Mouse (Mus musculus) CH12.LX (cell line): Measurements from ENCODE around the gene Eef1akmt4. TPM values are rescaled to one million over a fixed set of nuclear protein-coding genes. Genes with fewer than 3 reads are reported as not detected.

Experiments used
- DNase-seq: peaks from one replicate; pipeline ENCODE4 v3.0.0-alpha.2; 2013; ENCODE audit errors: extremely low read depth
- H3K27ac ChIP-seq: 2 replicates; pipeline ENCODE4 v1.5.1; 2012; ENCODE audit warnings: low read depth, mild to moderate bottlenecking, control low read depth, moderate library complexity; ENCODE audit not compliant: insufficient read depth
- H3K27me3 ChIP-seq: replicated peaks from 2 replicates; pipeline ENCODE3; 2012; ENCODE audit warnings: inconsistent platforms
- H3K36me3 ChIP-seq, 2 experiments: replicated peaks in 1 of 2; 2 replicates each; pipeline versions ENCODE3 to v1.6.1; 2012; ENCODE audit warnings: inconsistent platforms in 1 of 2, low read length in 1 of 2, mild to moderate bottlenecking in 1 of 2, mixed read lengths in 1 of 2, moderate library complexity in 1 of 2; ENCODE audit not compliant: control insufficient read depth in 1 of 2, insufficient read depth in 1 of 2
- H3K4me1 ChIP-seq, 2 experiments: 2 replicates each; pipeline ENCODE4 v1.6.1; 2012; ENCODE audit warnings: inconsistent platforms in 1 of 2, moderate library complexity in 1 of 2; ENCODE audit not compliant: insufficient read depth in 2 of 2, control insufficient read depth in 1 of 2
- H3K4me2 ChIP-seq: 2 replicates; pipeline ENCODE4 v1.6.1; 2012; ENCODE audit warnings: low read depth, mild to moderate bottlenecking, control low read depth; ENCODE audit not compliant: poor library complexity, insufficient read depth, severe bottlenecking
- H3K4me3 ChIP-seq, 3 experiments: fragments of 150-350 bp in 1 of 3; sonication (generic) in 1 of 3; replicated peaks in 1 of 3; 2 replicates each; pipeline versions ENCODE3 to v1.5.1; 2011 to 2012; ENCODE audit warnings: low read depth in 2 of 3, low read length in 2 of 3, mild to moderate bottlenecking in 2 of 3, moderate library complexity in 2 of 3, control low read depth in 1 of 3, improper control_type of control experiment in 1 of 3, inconsistent platforms in 1 of 3, mixed read lengths in 1 of 3; ENCODE audit not compliant: poor library complexity in 1 of 3
- H3K79me2 ChIP-seq: replicated peaks from 2 replicates; pipeline ENCODE4 v1.6.1; 2012; ENCODE audit warnings: mild to moderate bottlenecking, moderate library complexity; ENCODE audit not compliant: control insufficient read depth, poor library complexity, insufficient read depth, severe bottlenecking; ENCODE audit errors: extremely low read depth
- H3K9ac ChIP-seq: 2 replicates; pipeline ENCODE4 v1.6.1; 2012; ENCODE audit warnings: low read depth, mild to moderate bottlenecking, control low read depth, moderate library complexity; ENCODE audit not compliant: insufficient read depth
- H3K9me3 ChIP-seq: replicated peaks from 2 replicates; pipeline ENCODE3; 2012; ENCODE audit warnings: low read length, inconsistent platforms, mixed read lengths
- BHLHE40 ChIP-seq: IDR thresholded peaks from 2 replicates; pipeline ENCODE4 v1.6.1; 2011; ENCODE audit warnings: mild to moderate bottlenecking, low read depth, low read length, improper control_type of control experiment
- EP300 ChIP-seq: IDR thresholded peaks from 2 replicates; pipeline ENCODE4 v1.6.1; 2011; ENCODE audit warnings: low read length, improper control_type of control experiment
- ETS1 ChIP-seq: conservative IDR thresholded peaks from 2 replicates; pipeline ENCODE4 v1.6.1; 2012; ENCODE audit warnings: low read depth, mild to moderate bottlenecking, inconsistent platforms, low read length, improper control_type of control experiment, moderate library complexity
- HCFC1 ChIP-seq: IDR thresholded peaks from 2 replicates; pipeline ENCODE4 v1.6.1; 2012; ENCODE audit warnings: low read depth, mild to moderate bottlenecking, inconsistent platforms, low read length, improper control_type of control experiment
- JUND ChIP-seq: conservative IDR thresholded peaks from 2 replicates; pipeline ENCODE4 v1.6.1; 2011; ENCODE audit warnings: low read depth, low read length, improper control_type of control experiment
- MAZ ChIP-seq: IDR thresholded peaks from 2 replicates; pipeline ENCODE4 v1.6.1; 2012; ENCODE audit warnings: low read depth, mild to moderate bottlenecking, inconsistent platforms, low read length, improper control_type of control experiment, moderate library complexity
- MEF2A ChIP-seq: IDR thresholded peaks from 2 replicates; pipeline ENCODE4 v1.6.1; 2014; ENCODE audit warnings: low read depth, mild to moderate bottlenecking, inconsistent platforms, low read length, improper control_type of control experiment, borderline replicate concordance
- NELFE ChIP-seq: IDR thresholded peaks from 2 replicates; pipeline ENCODE4 v1.6.1; 2011; ENCODE audit warnings: low read depth, low read length, improper control_type of control experiment
- RAD21 ChIP-seq: IDR thresholded peaks from 2 replicates; pipeline ENCODE4 v1.6.1; 2011; ENCODE audit warnings: low read depth, mild to moderate bottlenecking, low read length, improper control_type of control experiment, moderate library complexity
- RCOR1 ChIP-seq: conservative IDR thresholded peaks from 2 replicates; pipeline ENCODE4 v1.6.1; 2012; ENCODE audit warnings: low read depth, mild to moderate bottlenecking, inconsistent platforms, low read length, improper control_type of control experiment
- ZKSCAN1 ChIP-seq: IDR thresholded peaks from 2 replicates; pipeline ENCODE4 v1.6.1; 2012; ENCODE audit warnings: low read depth, inconsistent platforms, low read length, improper control_type of control experiment, borderline replicate concordance
- ZMIZ1 ChIP-seq: IDR thresholded peaks from 2 replicates; pipeline ENCODE4 v1.6.1; 2012; ENCODE audit warnings: low read depth, mild to moderate bottlenecking, inconsistent platforms, low read length, improper control_type of control experiment
- dilution Hi-C: fragments of 300-500 bp; cut with MboI; formaldehyde crosslinking; loops from 2 replicates; pipeline ENCODE4 v1.14.3; 2020; ENCODE audit warnings: low sequenced_read_pairs; ENCODE audit not compliant: extremely low pct_unique_long_range_greater_than_20kb, extremely low pct_ligation_motif_present
- in situ Hi-C: fragments of 300-500 bp; cut with MboI; formaldehyde crosslinking; loops from 3 replicates; pipeline ENCODE4 v1.14.3; 2019; ENCODE audit warnings: low sequenced_read_pairs, low pct_ligation_motif_present, low pct_unique_long_range_greater_than_20kb, mixed read lengths
- polyA plus RNA-seq: library from polyadenylated mRNA; unstranded; fragments of >175 nt; gene quantifications from 2 replicates; pipeline ENCODE4 v1.2.1, GENCODE M21; 2012; ENCODE audit warnings: low read depth; ENCODE audit not compliant: insufficient read length
- total RNA-seq, 2 experiments: library from RNA; depleted of rRNA; stranded (reverse); fragments of 300-350 nt in 1 of 2; fragments of >200 nt in 1 of 2; gene quantifications; 2 replicates each; pipeline ENCODE4 v1.2.3; 2012 to 2014

The Eef1akmt4 gene
- total and polyA plus RNA-seq, 3 experiments = 50.7 to 82.8 (median 53.3) TPM

- Histone ChIP-seq H3K79me2 (no peaks in the 10 kb centered on the region), H3K4me2 (no peak overlapping the region), H3K27me3 (peaks cover 38% of the 10 kb centered on the region), H3K9me3 (no peaks in the 10 kb centered on the region), H3K27ac (no peak overlapping the region), H3K4me1 (no peaks in the 10 kb centered on the region), H3K9ac (no peak overlapping the region), H3K4me3 (no peak overlapping the region), H3K36me3 (no peaks in the 10 kb centered on the region)
- in situ Hi-C loops (no loop called here), dilution Hi-C loops (no loop called here)
- TF ChIP-seq ZMIZ1 (no peak), NELFE (no peak), HCFC1 (no peak), ETS1 (no peak), RCOR1 (no peak), MEF2A (no peak)
- DNase-seq = no peak
Measured at GRCm38 (mm10) chr16:20596687-20597441, 14.5 kb upstream of the Eef1akmt4 start.

- no peaks in the 10 kb centered on the region for H3K4me1 ChIP-seq
- no peak overlapping the region for H3K4me2 ChIP-seq
- H3K9ac ChIP-seq = no peak overlapping the region
- H3K9me3 ChIP-seq = no peaks in the 10 kb centered on the region
- TF ChIP-seq BHLHE40 (no peak), ZKSCAN1 (no peak), MAZ (no peak), JUND (no peak)
- H3K79me2 ChIP-seq = no peaks in the 10 kb centered on the region
- peaks cover 11 to 19% of the 10 kb centered on the region in 2 experiments for H3K36me3 ChIP-seq
- in situ Hi-C loops = loop anchor here (5.0 kb wide), 1 partner anchor 33 kb away; no protein-coding TSS in a partner anchor
- no peak overlapping the region for H3K27ac ChIP-seq
- DNase-seq = no peak
- dilution Hi-C loops = no loop called here
- H3K4me3 ChIP-seq = no peak overlapping the region
- peaks cover 6% of the 10 kb centered on the region for H3K27me3 ChIP-seq
Measured at GRCm38 (mm10) chr16:20600511-20600910, 10.9 kb upstream of the Eef1akmt4 start.

GRCm38 (mm10) chr16:20604705-20605104 is 6.7 kb upstream of the Eef1akmt4 start:
- Histone ChIP-seq H3K27ac (no peak overlapping the region), H3K36me3 (peaks cover 41 to 58% of the 10 kb centered on the region in 2 experiments), H3K4me2 (no peak overlapping the region), H3K4me3 (no peak overlapping the region), H3K9me3 (no peaks in the 10 kb centered on the region), H3K79me2 (peaks cover 4% of the 10 kb centered on the region), H3K9ac (no peak overlapping the region), H3K4me1 (peaks cover 5 to 15% of the 10 kb centered on the region in 2 experiments), H3K27me3 (no peaks in the 10 kb centered on the region)
- dilution Hi-C loops = no loop called here
- in situ Hi-C loops = loop anchor here (5.0 kb wide), 1 partner anchor 37 kb away; no protein-coding TSS in a partner anchor
- no peak for TF ChIP-seq EP300
- TF ChIP-seq RAD21 = no peak
- no peak for DNase-seq
